Mouse (Mus musculus) ES-E14 (cell line): ENCODE measurements around the gene Gal3st2b.
"Not testable (repeated sequence)": the region's sequence is repeated elsewhere in the genome, so short reads cannot be mapped to it uniquely, and the experiment has no call there.

Experiments used
- MAFK ChIP-seq: IDR thresholded peaks from 2 replicates; pipeline ENCODE4 v1.6.1; 2014; ENCODE audit warnings: mild to moderate bottlenecking, low read depth, low read length, inconsistent platforms; ENCODE audit not compliant: insufficient read depth
- ZC3H11A ChIP-seq: IDR thresholded peaks from 2 replicates; pipeline ENCODE4 v1.6.1; 2012; ENCODE audit warnings: low read depth, mild to moderate bottlenecking, inconsistent platforms, low read length, borderline replicate concordance

GRCm38 (mm10) chr1:93908977-93909586 is 9.0 kb upstream of the Gal3st2b start:
- not testable (repeated sequence) for TF ChIP-seq ZC3H11A, MAFK
